Mouse (Mus musculus): Measurements from ENCODE around the gene Apobec2. TPM values are rescaled to one million over a fixed set of nuclear protein-coding genes. Genes with fewer than 3 reads are reported as not detected.
"Not testable (repeated sequence)": the region's sequence is repeated elsewhere in the genome, so short reads cannot be mapped to it uniquely, and the experiment has no call there.

The Apobec2 gene
- 3.0 and 5.6 TPM in 2 replicates for total RNA-seq (2012; rRNA removed)

DNA sequence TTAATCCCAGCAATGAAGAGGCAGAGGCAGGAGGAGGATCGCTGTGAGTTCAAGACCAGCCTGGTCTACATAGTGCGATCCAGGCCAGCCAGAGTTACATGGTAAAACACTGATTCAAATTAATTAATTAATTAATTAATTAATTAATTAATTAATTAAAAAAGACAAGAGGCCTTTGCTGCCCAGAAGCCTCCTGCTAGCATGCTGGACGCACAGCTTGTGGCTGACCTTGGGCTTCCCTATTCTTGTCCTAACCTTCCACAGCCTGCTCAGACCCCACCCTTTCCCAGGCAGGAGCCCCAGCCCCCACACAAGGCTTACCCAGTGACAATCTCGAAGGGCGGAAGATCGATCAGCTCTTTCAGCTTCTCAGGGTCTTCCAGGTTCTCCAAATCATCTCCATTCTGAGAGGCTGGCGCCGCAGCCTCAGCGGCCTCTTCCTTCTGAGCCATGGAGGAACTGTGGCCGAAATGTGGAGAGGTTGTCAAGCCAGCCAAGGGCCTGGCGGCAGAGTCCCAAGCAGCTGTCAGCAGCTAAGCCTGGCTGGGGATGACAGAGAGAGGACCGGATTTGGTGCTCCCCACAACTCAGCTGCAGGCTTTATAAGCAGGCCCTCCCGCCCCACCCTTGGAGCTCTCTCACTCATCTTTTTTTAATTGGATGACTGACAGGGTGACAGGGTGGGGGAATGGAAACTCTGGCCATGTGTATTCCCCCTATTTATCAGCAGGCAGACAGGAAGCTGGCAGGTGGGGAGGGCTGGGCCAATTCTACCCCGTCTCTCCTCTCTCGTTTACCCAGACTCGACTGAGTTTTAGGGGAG is at the start of gene Apobec2:
Gene Apobec2 (minus strand): TSS at position 773 of the 823 bp plus-strand sequence.
- peak within 1 kb of the TSS; percentile 19; the same call in 1 of the 2 replicates for H3K27ac ChIP-seq (ENCODE audit: insufficient read depth, low read depth, low read length, poor library complexity, severe bottlenecking)
- H3K4me3 ChIP-seq (ENCODE audit: insufficient read depth in 1 of 2, low read depth in 1 of 2, low read length in 2 of 2, poor library complexity in 1 of 2, severe bottlenecking in 1 of 2) = peak within 1 kb of the TSS; percentile 21 to 60; a peak in 3 of 4 replicates
- in situ Hi-C loops (cut with MboI; ENCODE audit: low sequenced_read_pairs in 2 of 2, unreplicated experiment in 2 of 2) = no loop called here

DNA sequence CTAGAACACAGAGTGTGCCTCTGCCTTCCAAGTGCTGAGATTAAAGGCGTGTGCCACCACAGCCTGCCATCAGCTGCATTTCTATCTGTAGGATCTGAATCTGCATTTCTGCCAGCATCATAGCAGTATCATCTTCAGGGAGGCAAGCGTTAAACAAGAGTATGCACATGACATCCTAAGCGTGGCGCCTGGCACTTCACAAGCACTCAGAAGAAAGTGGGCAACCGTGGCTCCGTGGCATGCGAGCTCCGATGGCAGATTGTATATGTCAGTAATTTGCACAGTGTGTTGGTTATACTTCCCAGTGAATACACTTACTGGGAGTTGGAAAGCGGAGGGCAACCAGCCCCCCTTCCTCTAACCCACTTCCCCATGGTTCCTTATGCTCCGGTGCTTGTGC is 47.2 kb upstream of the Apobec2 start:
- in situ Hi-C loops (cut with MboI; ENCODE audit: low sequenced_read_pairs in 2 of 2, unreplicated experiment in 2 of 2) = no loop called here
- no peaks in the 10 kb centered on the region for H3K36me3 ChIP-seq (ENCODE audit: control insufficient read depth, insufficient read depth, low read length, poor library complexity, severe bottlenecking)
- no peak overlapping the region for H3K9ac ChIP-seq (ENCODE audit: insufficient read depth, low read depth, low read length, poor library complexity, severe bottlenecking)
- DNase-seq (ENCODE audit: low read depth, low spot score) = no peak
- H3K4me1 ChIP-seq (ENCODE audit: control insufficient read depth in 2 of 2, insufficient read depth in 2 of 2, low read length in 2 of 2, poor library complexity in 1 of 2) = peaks cover 4 to 11% of the 10 kb centered on the region in 2 experiments; a peak in 3 of 4 replicates
- no peak overlapping the region for H3K4me3 ChIP-seq (ENCODE audit: insufficient read depth in 1 of 2, low read depth in 1 of 2, low read length in 2 of 2, poor library complexity in 1 of 2, severe bottlenecking in 1 of 2)
- no peak for TF ChIP-seq ZNF384 (IDR thresholded peaks at IDR 0.05; ENCODE audit: low read depth, low read length)
- TF ChIP-seq HCFC1 (IDR thresholded peaks at IDR 0.05; ENCODE audit: borderline replicate concordance, insufficient read depth, low read length) = no peak
- no peak for TF ChIP-seq MAFK (IDR thresholded peaks at IDR 0.05; ENCODE audit: insufficient read depth, low read depth, low read length)
- no peaks in the 10 kb centered on the region for H3K9me3 ChIP-seq (ENCODE audit: control insufficient read depth, insufficient read depth, low read depth, low read length)
- H3K27ac ChIP-seq (ENCODE audit: insufficient read depth, low read depth, low read length, poor library complexity, severe bottlenecking) = no peak overlapping the region

More for the DNA sequence above, at the start of gene Apobec2:
- H3K9ac ChIP-seq (ENCODE audit: insufficient read depth, low read depth, low read length, poor library complexity, severe bottlenecking) = peak within 1 kb of the TSS; percentile 40; the same call in 1 of the 2 replicates
- no peaks in the 10 kb centered on the region for H3K36me3 ChIP-seq (ENCODE audit: control insufficient read depth, insufficient read depth, low read length, poor library complexity, severe bottlenecking)
- no peak for TF ChIP-seq MAFK (IDR thresholded peaks at IDR 0.05; ENCODE audit: insufficient read depth, low read depth, low read length)
- H3K4me1 ChIP-seq (ENCODE audit: control insufficient read depth in 2 of 2, insufficient read depth in 2 of 2, low read length in 2 of 2, poor library complexity in 1 of 2) = peaks cover 16 to 50% of the 10 kb centered on the region in 2 experiments
- H3K9me3 ChIP-seq (ENCODE audit: control insufficient read depth, insufficient read depth, low read depth, low read length) = no peaks in the 10 kb centered on the region
- DNase-seq (ENCODE audit: low read depth, low spot score) = no peak

DNA sequence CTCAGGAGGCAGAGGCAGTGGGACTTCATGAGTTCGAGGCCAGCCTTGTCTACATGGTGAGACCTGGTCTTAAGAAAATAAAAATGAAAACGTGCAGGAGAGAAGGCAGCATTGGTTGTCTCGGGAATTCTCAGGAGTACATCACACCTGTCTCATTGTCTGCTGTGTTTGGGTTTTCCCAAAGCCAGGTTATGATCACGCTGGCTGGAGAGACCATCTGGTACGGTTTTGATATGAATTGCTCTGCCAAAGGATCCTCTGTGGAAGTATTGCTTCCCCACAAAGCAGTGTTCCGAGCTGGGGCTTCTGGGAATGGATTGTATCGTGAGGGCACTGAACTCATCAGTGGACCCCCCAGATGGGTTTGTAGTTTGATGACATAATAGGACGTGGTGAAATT is 42.7 kb upstream of the Apobec2 start:
- no peaks in the 10 kb centered on the region for H3K36me3 ChIP-seq (ENCODE audit: control insufficient read depth, insufficient read depth, low read length, poor library complexity, severe bottlenecking)
- H3K4me1 ChIP-seq (ENCODE audit: control insufficient read depth in 2 of 2, insufficient read depth in 2 of 2, low read length in 2 of 2, poor library complexity in 1 of 2) = no peaks in the 10 kb centered on the region
- no peak overlapping the region for H3K27ac ChIP-seq (ENCODE audit: insufficient read depth, low read depth, low read length, poor library complexity, severe bottlenecking)
- no peak for DNase-seq (ENCODE audit: low read depth, low spot score)
- H3K4me3 ChIP-seq (ENCODE audit: insufficient read depth in 1 of 2, low read depth in 1 of 2, low read length in 2 of 2, poor library complexity in 1 of 2, severe bottlenecking in 1 of 2) = no peak overlapping the region
- in situ Hi-C loops (cut with MboI; ENCODE audit: low sequenced_read_pairs in 2 of 2, unreplicated experiment in 2 of 2) = no loop called here
- H3K9ac ChIP-seq (ENCODE audit: insufficient read depth, low read depth, low read length, poor library complexity, severe bottlenecking) = no peak overlapping the region
- H3K9me3 ChIP-seq (ENCODE audit: control insufficient read depth, insufficient read depth, low read depth, low read length) = no peaks in the 10 kb centered on the region
- TF ChIP-seq CHD2 (IDR thresholded peaks at IDR 0.05; ENCODE audit: low read depth, low read length) (no peak), HCFC1 (IDR thresholded peaks at IDR 0.05; ENCODE audit: borderline replicate concordance, insufficient read depth, low read length) (no peak), MAFK (IDR thresholded peaks at IDR 0.05; ENCODE audit: insufficient read depth, low read depth, low read length) (no peak), ZNF384 (IDR thresholded peaks at IDR 0.05; ENCODE audit: low read depth, low read length) (no peak), ZC3H11A (IDR thresholded peaks at IDR 0.05; ENCODE audit: borderline replicate concordance, low read depth, low read length) (no peak)

DNA sequence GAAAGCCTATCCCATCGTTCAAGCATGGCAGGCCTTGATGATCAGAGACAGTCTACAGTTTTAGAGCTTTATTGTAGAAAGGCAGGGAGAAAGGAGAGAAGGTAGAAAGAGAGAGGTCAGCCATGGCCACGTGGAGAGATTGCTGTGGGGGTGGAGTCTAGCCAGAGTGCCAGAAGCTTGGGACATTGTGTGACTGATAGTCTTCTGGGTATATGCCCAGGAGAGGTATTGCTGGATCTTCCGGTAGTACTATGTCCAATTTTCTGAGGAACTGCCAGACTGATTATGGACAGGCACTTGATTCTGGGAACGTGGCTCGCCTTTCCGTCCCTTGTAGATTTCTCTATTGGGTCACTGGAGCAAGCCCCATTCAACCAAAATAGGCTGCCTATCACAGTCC is 41.6 kb upstream of the Apobec2 start:
- H3K9me3 ChIP-seq (ENCODE audit: control insufficient read depth, insufficient read depth, low read depth, low read length); H3K4me1 ChIP-seq (ENCODE audit: control insufficient read depth in 2 of 2, insufficient read depth in 2 of 2, low read length in 2 of 2, poor library complexity in 1 of 2); in situ Hi-C loops (cut with MboI; ENCODE audit: low sequenced_read_pairs in 2 of 2, unreplicated experiment in 2 of 2); H3K36me3 ChIP-seq (ENCODE audit: control insufficient read depth, insufficient read depth, low read length, poor library complexity, severe bottlenecking); DNase-seq (ENCODE audit: low read depth, low spot score); H3K9ac ChIP-seq (ENCODE audit: insufficient read depth, low read depth, low read length, poor library complexity, severe bottlenecking); H3K27ac ChIP-seq (ENCODE audit: insufficient read depth, low read depth, low read length, poor library complexity, severe bottlenecking); H3K4me3 ChIP-seq (ENCODE audit: insufficient read depth in 1 of 2, low read depth in 1 of 2, low read length in 2 of 2, poor library complexity in 1 of 2, severe bottlenecking in 1 of 2): not testable (repeated sequence)

Data from ES-E14 (cell line).